Mouse (Mus musculus) kidney, embryonic 14.5 days (tissue): Measurements from ENCODE around the gene Pheta2. TPM values are rescaled to one million over a fixed set of nuclear protein-coding genes. Genes with fewer than 3 reads are reported as not detected.

Experiments
- ATAC-seq: fragments of 200-750 bp; cut with Nextera tagmentation; 2 replicates; pipeline ENCODE4 v1.8.0; 2017; ENCODE audit warnings: moderate number of reproducible peaks, mild to moderate bottlenecking, moderate TSS enrichment, moderate library complexity; ENCODE audit not compliant: low FRiP score, low TSS enrichment
- H3K27ac ChIP-seq: fragments of 300-500 bp; sonication (generic); 2 replicates; pipeline ENCODE4 v1.5.1; 2014; ENCODE audit warnings: low read depth, mild to moderate bottlenecking, low read length, moderate library complexity, mixed read lengths
- H3K27me3 ChIP-seq: fragments of 300-500 bp; sonication (generic); 2 replicates; pipeline ENCODE4 v1.6.1; 2014; ENCODE audit warnings: mild to moderate bottlenecking, low read length; ENCODE audit not compliant: control insufficient read depth, insufficient read depth
- H3K36me3 ChIP-seq: fragments of 300-500 bp; sonication (generic); 2 replicates; pipeline ENCODE4 v1.6.1; 2014; ENCODE audit warnings: low read length, mixed read lengths; ENCODE audit not compliant: control insufficient read depth, insufficient read depth
- H3K4me1 ChIP-seq: fragments of 300-500 bp; sonication (generic); 2 replicates; pipeline ENCODE4 v1.6.1; 2014; ENCODE audit warnings: low read length, mixed read lengths; ENCODE audit not compliant: control insufficient read depth, insufficient read depth
- H3K4me2 ChIP-seq: fragments of 300-500 bp; sonication (generic); replicated peaks from 2 replicates; pipeline ENCODE4 v1.6.1; 2014; ENCODE audit warnings: low read depth, mild to moderate bottlenecking, low read length
- H3K4me3 ChIP-seq: fragments of 300-500 bp; sonication (generic); 2 replicates; pipeline ENCODE4 v1.5.1; 2014; ENCODE audit warnings: mild to moderate bottlenecking, low read length
- H3K9ac ChIP-seq: fragments of 300-500 bp; sonication (generic); 2 replicates; pipeline ENCODE4 v1.6.1; 2014; ENCODE audit warnings: low read depth, mild to moderate bottlenecking, low read length, moderate library complexity
- H3K9me3 ChIP-seq: fragments of 300-500 bp; sonication (generic); 2 replicates; pipeline ENCODE4 v1.6.1; 2016; ENCODE audit warnings: low read length; ENCODE audit not compliant: control insufficient read depth
- WGBS: fragments of 180-500 bp; shearing (Covaris S2); extraction: QIAGEN DNeasy Blood & Tissue Kit; methylation state at CpG from one replicate; pipeline ENCODE4 v1.1.7; 2014; 5-methylcytosine and 5-hydroxymethylcytosine counted together
- polyA plus RNA-seq: library from polyadenylated mRNA; unstranded; fragments of >200 nt; fragmentation: Nextera tagmentation; extraction: Ambion mirVana; gene quantifications from 2 replicates; pipeline ENCODE4 v1.2.1, GENCODE M21; 2014

The Pheta2 gene
- polyA plus RNA-seq, 1 experiment from 2014 or later: 8.9 TPM

GRCm38 (mm10) chr15:82346580-82347302 lies 8.0 kb downstream of the Pheta2 start:
- 47% methylated on average over 14 of the region's 14 CpGs for WGBS
- no peaks in the 10 kb centered on the region for H3K9me3 ChIP-seq
- H3K27ac ChIP-seq: peak overlapping the region; percentile 52

GRCm38 (mm10) chr15:82347303-82347676 lies 8.5 kb downstream of the Pheta2 start:
- H3K4me1 ChIP-seq: peaks cover 11% of the 10 kb centered on the region
- 77% methylated on average over 4 of the region's 4 CpGs for WGBS
- H3K4me2 ChIP-seq: peak overlapping the region; percentile 71
- no peaks in the 10 kb centered on the region for H3K27me3 ChIP-seq
- H3K9me3 ChIP-seq: no peaks in the 10 kb centered on the region
- peaks cover 31% of the 10 kb centered on the region for H3K36me3 ChIP-seq
- H3K9ac ChIP-seq: peak overlapping the region; percentile 76; the same call in 1 of the 2 replicates
- ATAC-seq: no peak
- no peak overlapping the region; the same call in 1 of the 2 replicates for H3K27ac ChIP-seq
- H3K4me3 ChIP-seq: peak overlapping the region; percentile 72; the same call in 1 of the 2 replicates

More at GRCm38 (mm10) chr15:82346580-82347302, 8.0 kb downstream of the Pheta2 start:
- no peak for ATAC-seq
- Histone ChIP-seq H3K4me1 (peaks cover 13% of the 10 kb centered on the region), H3K36me3 (peaks cover 31% of the 10 kb centered on the region), H3K27me3 (no peaks in the 10 kb centered on the region), H3K4me2 (peak overlapping the region; percentile 71), H3K9ac (peak overlapping the region; percentile 76; the same call in 1 of the 2 replicates), H3K4me3 (peak overlapping the region; percentile 72)

DNA sequence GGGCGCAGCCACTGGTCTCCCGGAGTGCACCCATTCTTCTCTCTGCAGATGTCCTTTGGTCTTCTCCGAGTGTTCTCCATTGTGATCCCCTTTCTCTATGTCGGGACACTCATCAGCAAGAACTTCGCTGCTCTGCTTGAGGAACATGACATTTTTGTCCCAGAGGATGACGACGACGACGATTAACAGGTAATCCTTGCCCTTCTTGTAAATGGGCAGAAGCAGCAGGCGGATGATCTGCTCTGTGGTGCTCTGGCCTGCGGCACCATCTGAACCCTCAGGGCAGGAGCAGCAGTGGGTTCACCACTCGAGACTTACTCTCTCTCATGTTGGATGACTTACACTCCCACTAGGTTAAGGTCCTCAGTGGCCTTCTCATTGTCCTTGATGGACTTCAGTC lies 9.1 kb downstream of the Pheta2 start:
- Histone ChIP-seq H3K4me3 (no peak overlapping the region), H3K4me2 (no peak overlapping the region), H3K36me3 (peaks cover 31% of the 10 kb centered on the region), H3K27me3 (no peaks in the 10 kb centered on the region), H3K27ac (no peak overlapping the region), H3K9ac (no peak overlapping the region), H3K9me3 (no peaks in the 10 kb centered on the region), H3K4me1 (peaks cover 16% of the 10 kb centered on the region)
- WGBS: 92% methylated on average over 12 of the region's 12 CpGs
- no peak for ATAC-seq

- Histone ChIP-seq H3K4me2 (no peak overlapping the region), H3K4me3 (no peak overlapping the region), H3K9ac (no peak overlapping the region), H3K36me3 (peaks cover 31% of the 10 kb centered on the region), H3K27me3 (no peaks in the 10 kb centered on the region), H3K4me1 (peaks cover 20% of the 10 kb centered on the region), H3K27ac (no peak overlapping the region), H3K9me3 (no peaks in the 10 kb centered on the region)
- whole genome bisulfite sequencing: 92% methylated on average over 8 of the region's 8 CpGs
- no peak for ATAC-seq
Measured at GRCm38 (mm10) chr15:82348258-82348998, 9.7 kb downstream of the Pheta2 start.

DNA sequence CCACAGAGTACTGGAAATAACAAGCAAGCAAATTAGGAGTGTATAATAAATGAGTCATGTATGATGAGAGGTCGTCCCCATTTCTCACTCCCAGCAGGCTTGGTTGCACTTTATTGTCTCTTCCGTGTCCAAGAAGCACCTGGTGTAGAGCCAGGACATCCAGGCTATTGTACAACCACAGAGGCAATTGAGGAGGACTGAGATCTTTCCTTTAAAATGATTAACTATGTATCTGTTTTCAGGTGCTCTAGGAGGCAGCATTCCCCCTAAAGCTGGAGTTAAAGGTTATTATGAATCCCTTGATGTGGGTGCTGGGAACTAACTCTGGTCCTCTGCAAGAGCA lies 10.2 kb downstream of the Pheta2 start:
- Histone ChIP-seq H3K4me3 (no peak overlapping the region), H3K9me3 (no peaks in the 10 kb centered on the region), H3K27ac (no peak overlapping the region), H3K27me3 (no peaks in the 10 kb centered on the region), H3K9ac (no peak overlapping the region), H3K4me2 (no peak overlapping the region), H3K36me3 (peaks cover 31% of the 10 kb centered on the region), H3K4me1 (peaks cover 20% of the 10 kb centered on the region)
- no peak for ATAC-seq
- WGBS: 82% methylated on average over 2 of the region's 2 CpGs

- WGBS: 90% methylated on average over 4 of the region's 4 CpGs
- no peak overlapping the region for H3K4me3 ChIP-seq
- no peaks in the 10 kb centered on the region for H3K27me3 ChIP-seq
- ATAC-seq: no peak
- H3K27ac ChIP-seq: no peak overlapping the region
- H3K4me2 ChIP-seq: no peak overlapping the region
- H3K9ac ChIP-seq: no peak overlapping the region
- no peaks in the 10 kb centered on the region for H3K9me3 ChIP-seq
- peaks cover 31% of the 10 kb centered on the region for H3K36me3 ChIP-seq
- H3K4me1 ChIP-seq: peaks cover 20% of the 10 kb centered on the region
Measured at GRCm38 (mm10) chr15:82350349-82350748, 11.6 kb downstream of the Pheta2 start.

DNA sequence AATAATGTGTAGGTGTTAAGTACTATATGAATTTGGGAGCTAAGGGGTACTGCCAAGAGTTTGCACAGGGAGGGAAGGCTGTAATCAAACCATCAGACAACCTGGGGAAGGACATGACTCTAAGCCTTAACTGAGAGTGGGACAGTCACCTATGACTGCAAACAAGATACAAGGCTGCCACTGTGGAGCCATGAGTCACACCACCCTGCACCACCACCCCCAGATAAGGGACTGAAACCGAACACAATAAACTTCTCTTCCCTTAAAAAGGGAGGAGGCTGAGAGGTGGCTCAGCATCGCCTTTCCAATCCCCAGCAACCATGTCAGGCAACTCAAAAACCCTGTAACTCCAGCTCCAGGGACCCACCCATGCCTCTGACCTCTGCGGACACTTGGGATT lies 12.7 kb downstream of the Pheta2 start:
- no peak overlapping the region for H3K4me3 ChIP-seq
- ATAC-seq: no peak
- peaks cover 20% of the 10 kb centered on the region for H3K4me1 ChIP-seq
- no peaks in the 10 kb centered on the region for H3K27me3 ChIP-seq
- 72% methylated on average over 3 of the region's 3 CpGs for WGBS
- 0 out of 2 replicates have a peak overlapping the region, but pooled peaks have one; percentile 18 for H3K9ac ChIP-seq
- no peak overlapping the region for H3K27ac ChIP-seq
- H3K4me2 ChIP-seq: no peak overlapping the region
- peaks cover 31% of the 10 kb centered on the region for H3K36me3 ChIP-seq
- H3K9me3 ChIP-seq: no peaks in the 10 kb centered on the region

GRCm38 (mm10) chr15:82353078-82353744 lies 14.5 kb downstream of the Pheta2 start:
- Histone ChIP-seq H3K9me3 (no peaks in the 10 kb centered on the region), H3K27me3 (no peaks in the 10 kb centered on the region), H3K4me3 (peak overlapping the region; percentile 85), H3K36me3 (peaks cover 26% of the 10 kb centered on the region), H3K4me1 (peaks cover 12% of the 10 kb centered on the region), H3K9ac (peak overlapping the region; percentile 96), H3K27ac (peak overlapping the region; percentile 44; the same call in 1 of the 2 replicates), H3K4me2 (peak overlapping the region; percentile 89)
- 26% methylated on average over 14 of the region's 14 CpGs for WGBS
- ATAC-seq: no peak
